Mouse (Mus musculus) kidney, embryonic 15.5 days (tissue): ENCODE measurements around the gene Cryzl2. TPM values are rescaled to one million over a fixed set of nuclear protein-coding genes. Genes with fewer than 3 reads are reported as not detected.

Experiments
- ATAC-seq: fragments of 200-750 bp; cut with Nextera tagmentation; replicated peaks from 2 replicates; pipeline ENCODE4 v1.8.0; 2017; ENCODE audit warnings: moderate TSS enrichment; ENCODE audit not compliant: low FRiP score
- H3K27ac ChIP-seq: fragments of 300-500 bp; sonication (generic); 2 replicates; pipeline ENCODE4 v1.5.1; 2015; ENCODE audit warnings: mild to moderate bottlenecking, inconsistent platforms
- H3K27me3 ChIP-seq: fragments of 300-500 bp; sonication (generic); 2 replicates; pipeline ENCODE4 v1.6.1; 2015; ENCODE audit warnings: inconsistent platforms
- H3K36me3 ChIP-seq: fragments of 300-500 bp; sonication (generic); 2 replicates; pipeline ENCODE4 v1.6.1; 2015; ENCODE audit warnings: inconsistent platforms
- H3K4me1 ChIP-seq: fragments of 300-500 bp; sonication (generic); 2 replicates; pipeline ENCODE4 v1.6.1; 2015; ENCODE audit warnings: inconsistent platforms
- H3K4me2 ChIP-seq: fragments of 300-500 bp; sonication (generic); 2 replicates; pipeline ENCODE4 v1.6.1; 2015; ENCODE audit warnings: moderate library complexity, mild to moderate bottlenecking, inconsistent platforms
- H3K4me3 ChIP-seq: fragments of 300-500 bp; sonication (generic); replicated peaks from 2 replicates; pipeline ENCODE4 v1.5.1; 2015; ENCODE audit warnings: mild to moderate bottlenecking, inconsistent platforms
- H3K9ac ChIP-seq: fragments of 300-500 bp; sonication (generic); 2 replicates; pipeline ENCODE4 v1.6.1; 2015; ENCODE audit warnings: mild to moderate bottlenecking, inconsistent platforms
- H3K9me3 ChIP-seq: fragments of 300-500 bp; sonication (generic); replicated peaks from 2 replicates; pipeline ENCODE4 v1.6.1; 2016; ENCODE audit warnings: inconsistent platforms
- WGBS: fragments of 180-500 bp; shearing (Covaris S2); methylation state at CpG from one replicate; pipeline ENCODE4 v1.1.7; 2015; ENCODE audit warnings: mixed read lengths; 5-methylcytosine and 5-hydroxymethylcytosine counted together
- polyA plus RNA-seq: library from polyadenylated mRNA; unstranded; fragments of >200 nt; fragmentation: Nextera tagmentation; extraction: Ambion mirVana; gene quantifications from 2 replicates; pipeline ENCODE4 v1.2.1, GENCODE M21; 2015

The Cryzl2 gene
- polyA plus RNA-seq, 1 experiment from 2014 or later: 19.8 TPM

DNA sequence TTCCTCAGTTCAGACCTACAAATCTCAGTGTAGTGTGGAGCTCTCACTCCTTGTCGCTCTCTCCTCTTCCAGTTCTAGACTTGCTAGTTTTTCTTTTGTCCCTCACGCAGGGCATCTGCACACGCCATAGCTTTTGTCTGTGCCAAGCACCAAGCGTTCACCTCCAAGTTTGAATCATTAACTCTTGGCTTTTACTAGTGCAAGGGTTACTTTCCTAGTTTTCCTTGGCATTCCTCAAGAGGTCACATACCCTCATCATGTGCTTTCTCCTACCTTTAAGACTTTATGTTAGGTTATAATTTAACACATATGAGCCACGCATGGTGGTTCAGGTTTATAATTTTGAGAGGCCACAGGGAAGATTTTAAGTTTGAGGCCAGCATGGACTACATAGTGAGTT is 2.9 kb downstream of the Cryzl2 start:
- no peak overlapping the region for H3K27ac ChIP-seq
- H3K36me3 ChIP-seq: peaks cover 4% of the 10 kb centered on the region; the same call in 1 of the 2 replicates
- no peak for ATAC-seq
- H3K27me3 ChIP-seq: no peaks in the 10 kb centered on the region
- no peak overlapping the region for H3K4me3 ChIP-seq
- H3K4me1 ChIP-seq: peaks cover 12% of the 10 kb centered on the region
- H3K9me3 ChIP-seq: no peaks in the 10 kb centered on the region
- 93% methylated on average over 5 of the region's 5 CpGs for WGBS
- no peak overlapping the region for H3K4me2 ChIP-seq
- H3K9ac ChIP-seq: no peak overlapping the region

GRCm38 (mm10) chr1:157462336-157462735 is 4.0 kb downstream of the Cryzl2 start:
- no peak overlapping the region for H3K4me2 ChIP-seq
- H3K9ac ChIP-seq: no peak overlapping the region
- no peaks in the 10 kb centered on the region for H3K27me3 ChIP-seq
- H3K4me3 ChIP-seq: no peak overlapping the region
- peaks cover 12% of the 10 kb centered on the region for H3K4me1 ChIP-seq
- no peaks in the 10 kb centered on the region for H3K9me3 ChIP-seq
- H3K27ac ChIP-seq: no peak overlapping the region
- peaks cover 5% of the 10 kb centered on the region; the same call in 1 of the 2 replicates for H3K36me3 ChIP-seq
- no peak for ATAC-seq
- WGBS: 64% methylated on average over 3 of the region's 3 CpGs

- WGBS: 81% methylated on average over 3 of the region's 3 CpGs
- Histone ChIP-seq H3K9me3 (no peaks in the 10 kb centered on the region), H3K27me3 (no peaks in the 10 kb centered on the region), H3K4me2 (no peak overlapping the region), H3K4me3 (no peak overlapping the region), H3K36me3 (peaks cover 5% of the 10 kb centered on the region; the same call in 1 of the 2 replicates), H3K4me1 (no peaks in the 10 kb centered on the region), H3K9ac (no peak overlapping the region), H3K27ac (no peak overlapping the region)
- no peak for ATAC-seq
Measured at GRCm38 (mm10) chr1:157465194-157465593, 6.8 kb downstream of the Cryzl2 start.

DNA sequence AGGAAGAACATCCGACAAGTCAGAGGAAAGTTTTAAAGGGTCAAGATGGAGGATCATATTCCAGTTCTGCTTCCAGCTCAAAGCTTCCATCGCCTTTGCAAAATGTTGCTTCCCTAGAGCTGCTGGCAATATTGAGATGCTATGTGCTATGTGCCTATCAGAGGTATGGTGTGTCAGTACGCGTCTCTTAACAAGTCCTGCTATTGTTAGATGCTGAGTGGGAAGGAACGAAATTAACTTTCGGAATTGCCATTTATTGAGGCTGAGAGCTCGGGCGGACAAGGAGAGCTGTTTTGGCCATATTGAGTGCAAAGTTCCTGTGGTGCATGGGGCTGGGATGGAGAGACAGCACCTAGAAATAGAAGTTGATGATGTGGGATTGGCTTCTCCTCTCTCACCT is 9.5 kb downstream of the Cryzl2 start:
- H3K4me3 ChIP-seq: no peak overlapping the region
- H3K36me3 ChIP-seq: peaks cover 5% of the 10 kb centered on the region; the same call in 1 of the 2 replicates
- H3K27ac ChIP-seq: no peak overlapping the region
- H3K27me3 ChIP-seq: no peaks in the 10 kb centered on the region
- H3K9ac ChIP-seq: no peak overlapping the region
- H3K9me3 ChIP-seq: no peaks in the 10 kb centered on the region
- ATAC-seq: no peak
- no peaks in the 10 kb centered on the region for H3K4me1 ChIP-seq
- 91% methylated on average over 8 of the region's 8 CpGs for WGBS
- H3K4me2 ChIP-seq: no peak overlapping the region

DNA sequence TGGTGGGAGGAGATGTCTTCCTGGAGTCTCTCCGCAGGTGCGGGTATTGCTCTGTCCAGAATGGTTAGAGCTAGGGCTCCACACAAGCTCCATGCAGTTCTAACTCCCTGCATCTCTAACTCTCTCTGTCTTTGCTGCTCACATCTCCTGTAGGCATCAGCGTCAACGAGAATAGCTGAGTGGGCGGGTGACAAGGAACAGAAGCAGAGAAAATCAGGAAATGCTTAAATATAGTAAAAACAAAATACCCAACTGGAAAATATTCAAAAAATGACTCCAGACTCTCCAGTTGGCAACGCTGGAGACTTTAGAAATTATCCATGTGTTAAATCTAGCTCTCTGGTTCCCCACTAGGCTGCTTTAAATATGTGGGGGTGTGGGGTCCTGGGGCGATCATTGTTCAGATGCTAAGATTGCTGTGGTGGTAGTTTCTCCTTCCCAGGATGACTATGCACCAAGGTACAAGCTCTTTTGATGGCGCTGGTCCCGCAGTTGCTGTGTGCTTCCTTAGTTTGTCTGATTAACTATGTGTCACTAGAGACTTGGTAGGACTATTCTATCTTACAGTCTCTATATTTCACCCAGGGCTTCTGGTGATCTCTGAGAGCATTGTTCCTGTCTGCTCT is 12.5 kb downstream of the Cryzl2 start:
- no peaks in the 10 kb centered on the region for H3K9me3 ChIP-seq
- H3K36me3 ChIP-seq: peaks cover 5% of the 10 kb centered on the region; the same call in 1 of the 2 replicates
- no peak overlapping the region for H3K9ac ChIP-seq
- no peak overlapping the region for H3K4me3 ChIP-seq
- no peaks in the 10 kb centered on the region for H3K27me3 ChIP-seq
- no peak overlapping the region for H3K27ac ChIP-seq
- no peak for ATAC-seq
- H3K4me1 ChIP-seq: no peaks in the 10 kb centered on the region
- 88% methylated on average over 9 of the region's 9 CpGs for WGBS
- H3K4me2 ChIP-seq: no peak overlapping the region

DNA sequence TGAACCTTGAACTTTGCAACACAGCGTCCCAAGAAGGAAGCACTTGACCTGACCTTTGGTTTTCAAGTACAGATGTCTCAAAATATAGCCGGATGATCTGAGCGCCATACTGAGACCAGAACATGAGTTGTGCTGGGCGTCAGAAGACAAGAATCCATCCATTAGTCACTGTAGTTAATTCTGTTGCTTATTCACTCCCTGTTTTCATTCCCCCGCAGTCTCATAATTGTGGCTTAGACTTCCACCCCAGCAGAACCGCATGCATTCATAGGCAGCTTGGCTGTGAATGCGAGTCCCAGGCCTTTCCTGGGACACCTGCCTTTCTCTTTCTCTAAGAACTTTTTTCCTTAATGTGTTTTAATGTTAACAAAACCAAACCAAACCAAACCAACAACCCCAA is 14.3 kb downstream of the Cryzl2 start:
- Histone ChIP-seq H3K27me3 (no peaks in the 10 kb centered on the region), H3K27ac (no peak overlapping the region), H3K36me3 (no peaks in the 10 kb centered on the region), H3K9ac (no peak overlapping the region), H3K9me3 (no peaks in the 10 kb centered on the region), H3K4me2 (no peak overlapping the region), H3K4me3 (no peak overlapping the region), H3K4me1 (no peaks in the 10 kb centered on the region)
- no peak for ATAC-seq
- 85% methylated on average over 7 of the region's 7 CpGs for WGBS

DNA sequence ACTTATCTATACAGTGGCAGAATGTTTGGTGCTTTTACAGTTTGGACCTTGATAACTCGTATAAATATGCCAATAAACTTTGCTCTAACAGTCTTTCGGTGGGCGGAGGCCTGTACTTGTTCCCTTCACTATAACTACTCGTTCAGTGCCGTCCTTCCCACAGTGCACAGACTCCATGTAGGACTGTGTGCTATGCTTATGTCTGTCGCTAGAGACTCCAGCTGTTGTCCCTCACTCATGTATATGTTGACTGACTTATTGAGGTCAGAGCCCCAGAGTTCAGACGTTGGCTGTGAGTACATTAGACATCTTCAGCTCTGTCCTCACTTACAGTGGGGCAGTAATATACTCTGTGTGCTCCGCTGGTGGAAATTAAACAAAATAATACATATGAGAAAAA is 16.5 kb downstream of the Cryzl2 start:
- Histone ChIP-seq H3K4me3 (no peak overlapping the region), H3K4me2 (no peak overlapping the region), H3K9ac (no peak overlapping the region), H3K4me1 (no peaks in the 10 kb centered on the region), H3K36me3 (no peaks in the 10 kb centered on the region), H3K27ac (no peak overlapping the region), H3K9me3 (no peaks in the 10 kb centered on the region), H3K27me3 (no peaks in the 10 kb centered on the region)
- peak; percentile 77; the same call in 1 of the 2 replicates for ATAC-seq
- WGBS: 59% methylated on average over 8 of the region's 8 CpGs

DNA sequence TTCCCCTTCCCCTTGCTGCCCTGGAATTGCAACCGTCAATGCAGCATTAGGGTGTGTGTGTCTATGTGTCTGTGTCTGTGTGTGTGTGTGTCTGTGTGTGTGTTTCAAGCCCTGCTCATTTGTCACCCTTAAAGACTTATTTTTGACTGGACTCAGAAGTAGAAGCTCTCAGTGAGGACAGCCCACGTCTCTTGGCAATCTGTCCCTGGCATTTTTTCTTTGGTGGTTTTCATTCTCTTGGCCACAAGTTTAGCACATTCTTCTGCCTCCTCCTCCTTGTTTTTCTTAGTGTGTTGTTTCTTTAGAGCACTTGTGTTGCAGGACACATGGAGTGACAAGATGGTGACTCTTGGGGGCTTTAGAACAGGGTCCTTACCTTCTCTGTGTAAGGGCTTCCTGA is 17.9 kb downstream of the Cryzl2 start:
- no peak for ATAC-seq
- Histone ChIP-seq H3K4me2 (no peak overlapping the region), H3K27me3 (no peaks in the 10 kb centered on the region), H3K27ac (no peak overlapping the region), H3K4me1 (0 out of 2 replicates have a peak, but pooled peaks cover 3% of the 10 kb centered on the region), H3K9ac (no peak overlapping the region), H3K9me3 (no peaks in the 10 kb centered on the region), H3K36me3 (no peaks in the 10 kb centered on the region), H3K4me3 (no peak overlapping the region)
- 77% methylated on average over 2 of the region's 2 CpGs for WGBS

GRCm38 (mm10) chr1:157480090-157480489 is 21.7 kb downstream of the Cryzl2 start:
- Histone ChIP-seq H3K27ac (no peak overlapping the region), H3K4me1 (0 out of 2 replicates have a peak, but pooled peaks cover 3% of the 10 kb centered on the region), H3K4me2 (no peak overlapping the region), H3K36me3 (no peaks in the 10 kb centered on the region), H3K27me3 (no peaks in the 10 kb centered on the region), H3K9me3 (no peaks in the 10 kb centered on the region), H3K9ac (no peak overlapping the region), H3K4me3 (no peak overlapping the region)
- no peak for ATAC-seq
- 31% methylated on average over 9 of the region's 9 CpGs for WGBS

DNA sequence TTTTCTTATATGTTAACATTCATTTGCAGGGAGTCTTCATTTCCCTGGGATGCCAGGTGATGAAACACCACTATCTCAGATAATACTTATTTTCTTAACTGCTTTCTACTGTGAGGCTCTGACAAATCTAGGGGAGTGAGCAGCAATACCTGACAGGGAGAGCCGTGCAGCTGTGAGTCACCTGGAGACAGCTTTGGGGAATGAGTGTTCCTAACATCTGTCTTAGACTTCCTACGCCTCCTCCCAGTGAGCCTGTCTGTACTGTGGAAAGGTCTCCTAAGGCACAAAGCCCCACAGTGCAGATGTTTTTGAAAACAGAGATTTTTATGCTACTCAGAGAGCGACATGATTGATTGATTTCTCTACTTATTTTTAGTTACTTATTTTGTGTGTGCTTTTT is 22.5 kb downstream of the Cryzl2 start:
- H3K9ac ChIP-seq: no peak overlapping the region
- 0 out of 2 replicates have a peak, but pooled peaks have one; percentile 15 for ATAC-seq
- WGBS: 68% methylated on average over 3 of the region's 3 CpGs

GRCm38 (mm10) chr1:157481666-157482065 is 23.3 kb downstream of the Cryzl2 start:
- no peak overlapping the region for H3K4me2 ChIP-seq
- H3K9me3 ChIP-seq: no peaks in the 10 kb centered on the region
- H3K4me3 ChIP-seq: no peak overlapping the region
- H3K27me3 ChIP-seq: no peaks in the 10 kb centered on the region
- H3K27ac ChIP-seq: no peak overlapping the region
- ATAC-seq: 0 out of 2 replicates have a peak, but pooled peaks have one; percentile 4
- H3K4me1 ChIP-seq: 0 out of 2 replicates have a peak, but pooled peaks cover 3% of the 10 kb centered on the region
- WGBS: 87% methylated on average over 6 of the region's 6 CpGs
- H3K36me3 ChIP-seq: no peaks in the 10 kb centered on the region
- H3K9ac ChIP-seq: no peak overlapping the region

More for the DNA sequence above, 22.5 kb downstream of the Cryzl2 start:
- H3K4me1 ChIP-seq: 0 out of 2 replicates have a peak, but pooled peaks cover 3% of the 10 kb centered on the region
- no peak overlapping the region for H3K4me2 ChIP-seq
- no peak overlapping the region for H3K4me3 ChIP-seq
- no peaks in the 10 kb centered on the region for H3K36me3 ChIP-seq
- no peak overlapping the region for H3K27ac ChIP-seq
- no peaks in the 10 kb centered on the region for H3K9me3 ChIP-seq
- no peaks in the 10 kb centered on the region for H3K27me3 ChIP-seq

GRCm38 (mm10) chr1:157484161-157484560 is 25.8 kb downstream of the Cryzl2 start:
- H3K27me3 ChIP-seq: no peaks in the 10 kb centered on the region
- no peak for ATAC-seq
- H3K4me1 ChIP-seq: 0 out of 2 replicates have a peak, but pooled peaks cover 3% of the 10 kb centered on the region
- no peak overlapping the region for H3K27ac ChIP-seq
- no peak overlapping the region for H3K9ac ChIP-seq
- H3K4me2 ChIP-seq: no peak overlapping the region
- no peaks in the 10 kb centered on the region for H3K9me3 ChIP-seq
- H3K36me3 ChIP-seq: no peaks in the 10 kb centered on the region
- 85% methylated on average over 4 of the region's 4 CpGs for WGBS
- no peak overlapping the region for H3K4me3 ChIP-seq

- 75% methylated on average over 1 of the region's 1 CpGs for WGBS
- H3K9ac ChIP-seq: no peak overlapping the region
- no peak overlapping the region for H3K4me2 ChIP-seq
- ATAC-seq: no peak
- no peak overlapping the region for H3K4me3 ChIP-seq
- no peaks in the 10 kb centered on the region for H3K9me3 ChIP-seq
- H3K27me3 ChIP-seq: no peaks in the 10 kb centered on the region
- no peaks in the 10 kb centered on the region for H3K4me1 ChIP-seq
- no peaks in the 10 kb centered on the region for H3K36me3 ChIP-seq
- H3K27ac ChIP-seq: no peak overlapping the region
Measured at GRCm38 (mm10) chr1:157500657-157501056, 42.3 kb downstream of the Cryzl2 start.
